Mouse (Mus musculus) lung, postnatal 0 days (tissue): ENCODE measurements around the gene Sdhaf2. TPM values are rescaled to one million over a fixed set of nuclear protein-coding genes. Genes with fewer than 3 reads are reported as not detected.
"Not testable (repeated sequence)": the region's sequence is repeated elsewhere in the genome, so short reads cannot be mapped to it uniquely, and the experiment has no call there.

ENCODE experiments used
- ATAC-seq: fragments of 200-750 bp; cut with Nextera tagmentation; 2 replicates; pipeline ENCODE4 v1.8.0; 2017; ENCODE audit warnings: moderate library complexity
- DNase-seq: peaks from one replicate; pipeline ENCODE4 v3.0.0-alpha.2; 2016; ENCODE audit warnings: low spot score
- H3K27ac ChIP-seq: fragments of 300-500 bp; sonication (generic); 2 replicates; pipeline ENCODE4 v1.5.1; 2014; ENCODE audit warnings: antibody characterized with exemption, mild to moderate bottlenecking, low read length, mixed read lengths
- H3K27me3 ChIP-seq: fragments of 300-500 bp; sonication (generic); replicated peaks from 2 replicates; pipeline ENCODE4 v1.6.1; 2014; ENCODE audit warnings: low read length, mixed read lengths; ENCODE audit not compliant: insufficient read depth
- H3K36me3 ChIP-seq: fragments of 300-500 bp; sonication (generic); 2 replicates; pipeline ENCODE4 v1.6.1; 2014; ENCODE audit warnings: low read length, mixed read lengths; ENCODE audit not compliant: insufficient read depth
- H3K4me1 ChIP-seq: fragments of 300-500 bp; sonication (generic); 2 replicates; pipeline ENCODE4 v1.6.1; 2014; ENCODE audit warnings: antibody characterized with exemption, low read depth, low read length, mixed read lengths; ENCODE audit not compliant: insufficient read depth
- H3K4me2 ChIP-seq: fragments of 300-500 bp; sonication (generic); replicated peaks from 2 replicates; pipeline ENCODE4 v1.6.1; 2014; ENCODE audit warnings: low read depth, mild to moderate bottlenecking, low read length, moderate library complexity, mixed read lengths
- H3K4me3 ChIP-seq: fragments of 300-500 bp; sonication (generic); 2 replicates; pipeline ENCODE4 v1.5.1; 2014; ENCODE audit warnings: low read depth, low read length
- H3K9ac ChIP-seq: fragments of 300-500 bp; sonication (generic); replicated peaks from 2 replicates; pipeline ENCODE4 v1.6.1; 2014; ENCODE audit warnings: low read depth, mild to moderate bottlenecking
- H3K9me3 ChIP-seq: fragments of 300-500 bp; sonication (generic); 2 replicates; pipeline ENCODE4 v1.6.1; 2016; ENCODE audit warnings: low read length, mixed read lengths
- CTCF ChIP-seq: IDR thresholded peaks from 2 replicates; pipeline ENCODE4 v1.5.1; 2016; ENCODE audit warnings: antibody characterized with exemption, mild to moderate bottlenecking
- EP300 ChIP-seq: IDR thresholded peaks from 2 replicates; pipeline ENCODE4 v1.6.1; 2016; ENCODE audit warnings: antibody characterized with exemption, mild to moderate bottlenecking, control low read depth
- WGBS: fragments of 180-500 bp; shearing (Covaris S2); extraction: QIAGEN DNeasy Blood & Tissue Kit; methylation state at CpG from one replicate; pipeline ENCODE4 v1.1.7; 2014; 5-methylcytosine and 5-hydroxymethylcytosine counted together
- polyA plus RNA-seq: library from polyadenylated mRNA; unstranded; fragments of >200 nt; fragmentation: Nextera tagmentation; extraction: Ambion mirVana; gene quantifications from 2 replicates; pipeline ENCODE4 v1.2.1, GENCODE M21; 2015

Gene Sdhaf2
- polyA plus RNA-seq, 1 experiment from 2014 or later, result 49.8 TPM

GRCm38 (mm10) chr19:10560108-10560507 is 34.2 kb upstream of the Sdhaf2 start:
- H3K4me3 ChIP-seq, result no peak overlapping the region
- H3K27me3 ChIP-seq, result no peaks in the 10 kb centered on the region
- no peak overlapping the region for H3K4me2 ChIP-seq
- H3K27ac ChIP-seq, result no peak overlapping the region
- H3K9me3 ChIP-seq, result no peaks in the 10 kb centered on the region
- TF ChIP-seq EP300 (no peak), CTCF (peak; percentile 60)
- H3K4me1 ChIP-seq, result peaks cover 2% of the 10 kb centered on the region; the same call in 1 of the 2 replicates
- no peaks in the 10 kb centered on the region for H3K36me3 ChIP-seq
- DNase-seq (peak; percentile 55), ATAC-seq (no peak)
- WGBS, result 41% methylated on average over 5 of the region's 5 CpGs
- no peak overlapping the region for H3K9ac ChIP-seq

GRCm38 (mm10) chr19:10557837-10558375 is 32.0 kb upstream of the Sdhaf2 start:
- not testable (repeated sequence) for H3K4me3 ChIP-seq, H3K9me3 ChIP-seq, DNase-seq, H3K9ac ChIP-seq, H3K4me1 ChIP-seq, H3K36me3 ChIP-seq, H3K27me3 ChIP-seq, H3K27ac ChIP-seq, H3K4me2 ChIP-seq, ATAC-seq
- peak; percentile 13 for TF ChIP-seq CTCF
- WGBS, result 66% methylated on average over 4 of the region's 4 CpGs

DNA sequence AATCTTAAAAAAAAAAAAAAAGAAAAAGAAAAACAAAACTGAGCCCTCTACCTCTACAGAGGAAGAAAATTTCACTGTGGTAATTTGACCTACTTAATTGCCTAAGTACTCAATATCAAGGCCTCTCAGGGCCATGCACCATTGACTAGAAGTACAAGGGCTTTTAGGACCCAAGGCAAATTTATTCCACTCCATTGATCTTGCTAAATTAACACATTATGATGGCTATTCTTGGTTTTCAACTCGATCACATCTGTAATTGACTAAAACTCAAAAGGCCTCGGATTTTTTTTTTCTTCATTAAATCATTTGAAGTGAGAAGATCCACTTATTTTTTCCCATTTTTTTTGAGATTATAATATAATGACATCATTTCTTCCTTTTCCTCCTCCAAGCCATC is 31.5 kb upstream of the Sdhaf2 start:
- no peaks in the 10 kb centered on the region for H3K27me3 ChIP-seq
- no peak overlapping the region for H3K4me3 ChIP-seq
- no peak overlapping the region for H3K9ac ChIP-seq
- H3K4me1 ChIP-seq, result peaks cover 7% of the 10 kb centered on the region; the same call in 1 of the 2 replicates
- no peak for TF ChIP-seq CTCF
- TF ChIP-seq EP300, result no peak
- no peaks in the 10 kb centered on the region for H3K9me3 ChIP-seq
- 83% methylated on average over 2 of the region's 2 CpGs for WGBS
- ATAC-seq (no peak), DNase-seq (no peak)
- H3K27ac ChIP-seq, result no peak overlapping the region
- no peak overlapping the region for H3K4me2 ChIP-seq
- no peaks in the 10 kb centered on the region for H3K36me3 ChIP-seq

- ATAC-seq (no peak), DNase-seq (no peak)
- 68% methylated on average over 2 of the region's 2 CpGs for WGBS
Observed at GRCm38 (mm10) chr19:10557001-10557400, 31.1 kb upstream of the Sdhaf2 start.

GRCm38 (mm10) chr19:10555624-10556510 is 29.9 kb upstream of the Sdhaf2 start, which contains the start of gene Tmem216:
Gene Tmem216, minus strand, starts transcription at chr19:10556238.
- Histone ChIP-seq H3K4me3 (peak within 1 kb of the TSS; percentile 65), H3K27me3 (no peaks in the 10 kb centered on the region), H3K9me3 (no peaks in the 10 kb centered on the region), H3K36me3 (peaks cover 4% of the 10 kb centered on the region; the same call in 1 of the 2 replicates), H3K27ac (peak within 1 kb of the TSS; percentile 74), H3K4me1 (peaks cover 7% of the 10 kb centered on the region; the same call in 1 of the 2 replicates), H3K4me2 (peak within 1 kb of the TSS; percentile 73), H3K9ac (peak within 1 kb of the TSS; percentile 51)
- ATAC-seq, result peak; percentile 99
- 0 out of 2 replicates have a peak, but pooled peaks have one; percentile 43 for TF ChIP-seq EP300
- TF ChIP-seq CTCF, result peak; percentile 27
- DNase-seq, result peak; percentile 93
- 1% methylated on average over 40 of the region's 43 CpGs for whole genome bisulfite sequencing

More at GRCm38 (mm10) chr19:10557001-10557400, 31.1 kb upstream of the Sdhaf2 start:
- Histone ChIP-seq H3K4me2 (no peak overlapping the region), H3K36me3 (no peaks in the 10 kb centered on the region), H3K9ac (no peak overlapping the region), H3K4me3 (no peak overlapping the region), H3K9me3 (no peaks in the 10 kb centered on the region), H3K27ac (no peak overlapping the region), H3K4me1 (peaks cover 7% of the 10 kb centered on the region; the same call in 1 of the 2 replicates), H3K27me3 (no peaks in the 10 kb centered on the region)
- TF ChIP-seq CTCF (no peak), EP300 (no peak)

DNA sequence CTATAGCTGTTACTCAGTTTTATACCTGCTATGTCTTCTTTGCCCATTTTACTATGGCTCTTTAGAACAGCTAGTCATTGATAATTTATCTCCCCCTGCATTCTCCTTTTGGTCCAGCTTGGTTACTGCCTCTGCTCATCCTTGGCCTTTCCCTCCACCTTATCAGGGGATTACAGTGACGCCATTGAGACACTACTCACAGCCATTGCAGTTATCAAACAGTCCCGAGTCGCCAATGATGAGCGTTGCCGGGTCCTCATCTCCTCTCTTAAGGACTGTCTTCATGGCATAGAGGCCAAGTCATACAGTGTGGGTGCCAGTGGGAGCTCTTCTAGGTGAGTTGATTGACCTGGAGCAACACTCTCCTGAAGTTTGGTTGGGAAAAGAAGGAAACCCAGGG is 13.5 kb upstream of the Sdhaf2 start:
- no peak for TF ChIP-seq CTCF
- TF ChIP-seq EP300, result no peak
- H3K4me3 ChIP-seq, result no peak overlapping the region
- no peak for ATAC-seq

More for the DNA sequence above, 13.5 kb upstream of the Sdhaf2 start:
- Histone ChIP-seq H3K4me2 (no peak overlapping the region), H3K9me3 (no peaks in the 10 kb centered on the region), H3K9ac (no peak overlapping the region), H3K27ac (no peak overlapping the region), H3K27me3 (no peaks in the 10 kb centered on the region), H3K4me1 (no peaks in the 10 kb centered on the region), H3K36me3 (peaks cover 38% of the 10 kb centered on the region)
- 97% methylated on average over 5 of the region's 5 CpGs for WGBS
- no peak for DNase-seq
